Mouse (Mus musculus): ENCODE measurements at regions not wholly inside any gene's neighbourhood (a gene's known extent, or its start where the extent isn't known, plus 50 kb on each side); places are given as distances from the start of the nearest gene placed in this dataset.

- no peak for DNase-seq (ENCODE audit: extremely low spot score, low spot score)
These were observed 480.0 kb upstream of the Slit2 start for GRCm38 (mm10) chr5:47502764-47503416.

DNA sequence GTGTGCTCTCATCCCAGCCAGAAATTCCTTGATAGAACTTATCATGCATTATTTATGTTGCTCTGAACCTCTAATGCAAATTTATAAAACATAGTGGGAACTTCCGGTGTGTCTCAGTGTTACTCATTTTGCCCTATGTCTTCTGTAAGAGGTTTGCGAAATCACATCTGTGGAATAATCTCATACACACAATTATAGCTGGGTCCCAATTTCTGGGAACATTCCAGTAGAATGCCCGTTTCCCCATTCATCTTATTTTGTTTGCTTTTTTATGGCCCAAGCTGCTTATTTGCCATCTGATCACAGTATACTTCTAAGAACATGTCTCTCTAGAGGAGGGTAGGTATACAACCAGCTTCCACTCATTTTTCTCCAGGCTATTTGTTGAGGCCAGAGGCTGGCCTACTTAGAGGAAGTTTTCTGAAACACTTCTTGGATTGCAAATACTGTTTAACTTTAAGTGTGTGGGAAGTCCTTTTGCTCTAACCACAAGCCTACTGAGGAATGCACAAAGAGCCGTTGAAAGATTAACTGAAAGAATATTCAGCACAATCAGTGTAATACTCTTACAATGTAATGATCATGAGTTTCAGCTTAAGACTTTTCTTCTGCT is 474.1 kb upstream of the Slit2 start:
- no peak for DNase-seq (ENCODE audit: extremely low spot score, low spot score)

DNA sequence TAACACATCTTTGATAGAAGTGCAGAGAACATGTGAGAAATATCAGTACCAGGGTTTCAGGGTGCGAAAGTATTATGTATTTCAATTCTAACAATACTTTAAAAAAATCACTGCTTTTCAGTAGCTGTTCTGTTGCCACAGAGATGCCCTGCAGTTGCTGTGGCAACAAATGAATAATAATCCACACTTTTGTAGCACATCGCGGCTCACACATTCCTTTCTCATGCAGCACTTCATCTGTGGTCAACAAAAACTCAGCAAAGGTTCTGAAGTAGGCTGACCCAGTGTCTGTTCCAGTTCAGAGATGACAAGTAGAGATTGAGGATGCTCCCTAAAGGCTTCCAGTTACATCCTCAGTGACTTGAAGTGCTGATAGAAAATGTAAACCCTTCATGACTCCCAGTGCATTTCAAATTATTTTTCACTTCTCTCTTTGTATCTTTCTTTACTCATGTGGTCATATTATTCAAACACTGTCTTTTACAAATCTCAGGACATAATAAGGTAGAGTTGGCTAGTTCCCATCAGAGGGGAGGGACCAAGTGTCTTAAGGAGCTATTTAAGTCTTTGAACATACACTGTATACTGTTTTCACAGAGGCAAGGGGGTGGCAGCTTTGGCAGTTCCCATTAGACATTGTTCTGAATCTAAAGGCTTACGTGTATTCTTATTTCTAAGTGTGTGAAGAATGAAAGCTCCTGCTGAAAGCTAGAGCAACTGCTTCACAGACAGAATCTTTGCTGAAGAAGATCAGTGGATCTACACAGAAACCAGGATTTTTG is 460.6 kb upstream of the Slit2 start:
- no peak for DNase-seq (ENCODE audit: extremely low spot score, low spot score)

DNA sequence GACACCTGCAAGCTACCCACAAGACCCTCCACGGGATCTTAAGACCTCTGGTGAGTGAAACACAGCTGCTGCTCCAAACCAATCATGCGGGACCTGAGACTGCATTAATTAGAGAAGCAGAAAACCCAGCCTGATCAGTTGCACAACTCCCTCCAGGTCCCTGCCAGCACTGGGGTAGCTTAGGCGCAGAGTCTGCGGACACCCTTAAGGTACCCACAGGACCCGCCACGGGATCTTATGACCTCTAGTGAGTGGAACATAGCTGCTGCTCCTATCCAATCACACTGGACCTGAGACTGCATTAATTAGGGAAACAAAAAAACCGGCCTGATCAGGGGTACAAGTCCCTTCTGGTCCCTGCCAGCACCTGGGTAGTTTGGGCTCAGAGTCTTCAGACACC is 454.3 kb upstream of the Slit2 start:
- no peak for DNase-seq (ENCODE audit: extremely low spot score, low spot score)

- no peak for DNase-seq (ENCODE audit: extremely low spot score, low spot score)
These were observed 445.4 kb upstream of the Slit2 start for GRCm38 (mm10) chr5:47537532-47537931.

DNA sequence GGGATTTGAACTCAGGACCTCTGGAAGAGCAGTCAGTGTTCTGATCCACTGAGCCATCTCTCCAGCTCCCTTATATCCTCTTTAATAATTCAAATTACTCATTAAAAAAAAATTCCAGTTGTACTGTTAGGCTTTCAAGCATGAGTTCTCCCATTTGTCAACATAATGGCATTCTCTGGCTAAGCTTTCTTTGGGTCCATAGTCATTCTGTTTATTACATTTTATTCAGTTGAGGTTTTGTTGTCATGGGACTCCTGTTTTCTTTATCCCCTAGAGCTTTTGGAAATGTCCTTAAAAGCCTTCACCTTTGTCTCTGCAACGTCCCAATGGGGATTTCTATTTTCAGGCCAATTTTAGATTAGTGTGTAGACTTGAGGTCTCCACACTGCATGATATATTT is 440.7 kb upstream of the Slit2 start:
- DNase-seq (ENCODE audit: extremely low spot score, low spot score): no peak

- no peak for DNase-seq (ENCODE audit: extremely low spot score, low spot score)
These were observed 426.2 kb upstream of the Slit2 start for GRCm38 (mm10) chr5:47556717-47557116.

DNA sequence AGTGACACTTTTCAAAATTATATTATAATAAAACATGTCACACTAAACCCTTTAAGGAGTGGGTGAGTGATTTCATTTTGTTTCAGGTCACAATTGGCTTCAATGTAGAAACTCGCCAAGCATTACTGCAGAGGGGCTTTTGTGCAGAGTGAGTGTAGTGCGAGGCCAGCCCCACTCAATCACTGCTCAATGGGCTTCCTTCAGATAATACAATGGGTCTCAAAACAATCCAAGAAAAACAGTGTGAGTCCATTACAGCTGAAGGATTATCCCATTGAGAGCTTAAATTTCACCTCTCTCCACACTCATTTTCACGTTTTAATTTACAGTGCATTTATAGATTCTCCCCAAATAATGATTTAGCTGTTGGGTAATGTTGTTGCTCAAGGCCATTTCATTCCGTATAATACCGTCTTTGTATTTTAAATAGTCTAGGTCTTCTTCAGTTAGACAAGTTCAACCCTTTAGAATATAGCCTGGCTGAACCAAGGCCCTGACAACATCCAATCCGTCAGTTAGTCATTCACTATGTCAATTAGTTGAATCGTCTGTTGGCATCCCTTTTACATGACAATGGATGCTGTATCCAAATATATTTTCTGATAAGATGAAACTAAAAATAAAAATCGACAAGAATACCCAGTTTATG is 425.7 kb upstream of the Slit2 start:
- DNase-seq (ENCODE audit: extremely low spot score, low spot score): no peak

All from neural tube, embryonic 10.5 days (tissue).